Mouse (Mus musculus): ENCODE results near the gene Pick1.
"Not testable (repeated sequence)": the region's sequence is repeated elsewhere in the genome, so short reads cannot be mapped to it uniquely, and the experiment has no call there.

Pick1 gene

DNA sequence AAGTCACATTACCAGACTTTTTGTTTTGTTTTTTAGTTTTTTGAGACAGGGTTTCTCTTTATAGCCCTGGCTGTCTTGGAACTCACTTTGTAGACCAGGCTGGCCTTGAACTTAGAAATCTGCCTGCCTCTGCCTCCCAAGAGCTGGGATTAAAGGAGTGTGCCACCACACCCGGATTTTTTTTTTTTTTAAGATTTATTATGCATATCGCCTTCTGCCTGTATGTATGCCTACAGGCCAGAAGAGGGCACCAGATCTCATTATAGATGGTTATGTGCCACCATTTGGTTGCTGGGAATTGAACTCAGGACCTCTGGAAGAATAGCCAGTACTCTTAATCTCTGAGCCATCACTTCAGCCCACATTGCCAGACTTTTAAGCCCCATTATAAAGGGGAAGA is 3.2 kb upstream of the Pick1 start:
- DNase-seq (ENCODE audit: low spot score) = not testable (repeated sequence)

DNA sequence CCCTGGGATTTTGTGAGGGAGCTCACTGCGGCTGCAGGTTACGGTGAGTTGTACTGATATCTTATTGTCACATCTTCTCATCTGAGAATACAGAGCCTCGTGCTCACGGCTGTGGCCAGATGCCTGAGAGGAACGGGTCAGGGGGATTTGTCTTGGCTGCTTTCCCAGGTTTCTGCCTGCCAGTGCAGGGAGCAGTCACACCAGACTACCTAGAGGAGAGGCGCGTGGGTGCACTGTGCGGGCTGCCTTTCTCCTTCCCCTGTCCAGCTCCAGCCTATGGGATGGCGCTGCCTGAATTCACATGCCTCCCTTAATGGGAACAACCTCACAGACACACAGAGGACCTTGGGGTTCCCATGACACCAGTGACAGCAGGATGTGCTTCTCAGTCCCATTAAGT is 6.3 kb downstream of the Pick1 start:
- DNase-seq (ENCODE audit: low spot score) = no peak

DNA sequence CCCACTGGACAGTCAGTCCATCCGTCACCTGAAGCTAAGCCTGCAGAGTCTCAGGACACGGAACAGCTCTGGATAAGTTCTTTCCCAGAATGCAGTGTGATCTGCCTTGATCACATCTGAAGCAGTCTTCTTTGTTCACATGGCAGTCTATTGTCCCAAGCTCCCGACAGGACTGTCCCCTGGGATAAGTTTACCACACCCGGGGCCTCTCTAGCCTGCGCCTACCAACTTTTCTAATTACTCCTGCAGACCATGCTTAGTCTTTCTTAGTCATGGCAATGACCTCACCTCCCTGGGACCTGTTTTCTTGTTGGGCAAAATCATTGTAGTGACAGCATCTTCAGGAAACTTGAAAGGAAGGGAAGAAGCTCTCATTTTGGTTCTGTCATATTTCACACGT is 9.1 kb downstream of the Pick1 start:
- DNase-seq (ENCODE audit: low spot score) = no peak

DNA sequence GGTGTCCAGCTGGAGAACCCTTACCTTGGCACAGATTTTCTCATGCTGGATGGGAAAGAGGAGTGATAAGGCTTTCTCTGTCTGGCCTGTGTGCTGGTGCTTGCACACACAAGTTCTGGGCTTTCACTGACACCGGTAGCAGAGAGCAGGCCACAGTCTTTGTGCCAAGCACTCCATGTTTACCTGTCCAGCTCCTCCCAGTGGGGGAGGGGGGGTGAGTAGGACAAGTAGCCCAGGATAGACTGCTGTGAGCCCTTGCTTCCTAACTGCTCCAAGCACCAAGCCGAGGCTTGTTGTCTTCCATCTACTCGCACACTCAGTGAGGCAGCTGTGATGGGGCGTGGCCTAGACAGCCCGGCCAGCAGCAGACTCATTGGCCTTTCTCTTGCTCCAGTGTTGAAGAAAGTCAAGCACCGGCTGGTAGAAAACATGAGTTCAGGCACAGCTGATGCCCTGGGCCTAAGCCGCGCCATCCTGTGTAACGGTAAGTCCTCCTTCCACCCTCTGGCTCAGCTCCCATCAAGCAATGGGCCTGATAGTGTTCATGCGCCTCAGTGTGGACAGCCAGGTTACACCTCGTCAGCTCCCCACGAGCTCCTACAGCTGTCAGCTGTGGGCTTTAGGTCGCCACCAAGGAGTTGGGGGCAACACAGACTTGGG is 13.7 kb downstream of the Pick1 start:
- no peak for DNase-seq (ENCODE audit: low spot score)

DNA sequence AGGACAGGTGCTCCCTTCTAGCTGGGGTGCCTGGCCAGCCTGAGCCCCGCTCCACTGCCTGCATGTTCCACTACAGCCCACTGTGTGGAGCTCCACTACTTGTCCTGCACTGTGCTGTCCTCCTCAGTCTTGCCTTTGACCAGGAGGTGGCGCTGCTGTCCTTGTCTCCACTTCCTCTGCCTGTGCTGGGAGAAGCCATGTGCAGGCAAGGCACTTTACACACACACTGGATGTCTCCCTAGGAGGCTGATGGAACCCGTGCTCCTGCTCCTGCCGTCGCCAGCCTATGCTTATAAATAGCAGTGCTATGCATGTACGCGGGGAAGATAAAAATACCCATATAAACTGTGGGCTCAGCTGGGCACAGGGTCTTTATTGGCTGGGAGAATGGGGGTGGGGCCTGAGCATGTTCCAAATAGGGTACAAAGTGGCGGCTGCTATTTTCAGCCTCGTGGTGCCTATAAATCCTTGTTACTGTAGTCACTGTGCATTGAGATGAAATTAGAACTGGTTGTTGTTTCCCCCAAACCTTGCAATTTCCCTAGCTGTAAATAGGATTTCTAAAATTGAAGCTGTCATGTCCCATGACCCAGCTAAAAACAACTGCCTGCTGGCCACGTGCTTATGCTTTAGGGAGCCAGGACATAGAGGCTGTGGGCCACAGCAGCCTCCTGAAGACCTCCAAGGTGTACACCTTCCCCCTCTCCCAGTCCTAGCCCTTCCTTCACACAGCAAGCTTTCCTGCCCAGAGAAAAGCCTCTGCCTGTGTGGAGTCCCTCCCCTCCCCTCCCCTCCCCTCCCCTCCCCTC is 14.5 kb downstream of the Pick1 start:
- peak; percentile 81 for DNase-seq (ENCODE audit: low spot score)

DNA sequence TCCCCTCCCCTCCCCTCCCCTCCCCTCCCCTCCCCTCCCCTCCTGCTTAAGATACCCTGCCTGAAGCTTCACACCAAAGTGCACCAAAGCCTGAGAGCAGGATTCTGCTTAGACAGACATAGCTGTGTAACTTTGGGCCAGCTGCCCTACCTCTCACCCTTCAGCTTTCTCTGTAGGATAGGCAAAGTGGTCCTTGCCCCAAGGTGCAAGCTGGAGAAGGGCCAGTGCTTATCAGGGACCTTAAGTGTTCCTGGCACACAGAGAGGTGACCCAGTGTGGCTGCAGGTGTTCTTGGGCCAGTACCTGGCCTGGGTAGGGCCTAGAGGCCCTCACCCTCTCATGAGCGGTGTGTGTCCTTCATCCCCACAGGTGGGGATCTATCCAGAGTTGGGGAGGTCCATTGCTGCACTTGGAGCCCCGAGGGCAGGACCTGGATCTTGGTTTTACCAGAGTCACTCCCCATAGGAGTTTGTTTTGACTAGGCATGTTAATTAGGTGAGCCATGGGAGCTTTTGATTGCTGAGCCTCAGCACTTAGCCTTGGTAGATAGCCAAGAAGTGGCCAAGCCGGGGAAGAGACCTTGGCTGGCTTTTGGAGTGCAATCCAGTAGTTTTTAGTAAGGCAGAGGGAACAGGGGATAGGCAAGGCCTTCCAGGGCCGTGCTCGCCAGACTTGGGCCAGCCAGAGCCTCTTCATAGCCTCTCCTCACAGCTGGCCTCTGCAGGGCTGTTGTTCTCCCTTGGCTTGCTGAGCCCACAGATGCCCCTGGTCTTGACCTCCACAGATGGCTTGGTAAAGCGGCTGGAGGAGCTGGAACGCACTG is 15.3 kb downstream of the Pick1 start:
- DNase-seq (ENCODE audit: low spot score) = no peak

DNA sequence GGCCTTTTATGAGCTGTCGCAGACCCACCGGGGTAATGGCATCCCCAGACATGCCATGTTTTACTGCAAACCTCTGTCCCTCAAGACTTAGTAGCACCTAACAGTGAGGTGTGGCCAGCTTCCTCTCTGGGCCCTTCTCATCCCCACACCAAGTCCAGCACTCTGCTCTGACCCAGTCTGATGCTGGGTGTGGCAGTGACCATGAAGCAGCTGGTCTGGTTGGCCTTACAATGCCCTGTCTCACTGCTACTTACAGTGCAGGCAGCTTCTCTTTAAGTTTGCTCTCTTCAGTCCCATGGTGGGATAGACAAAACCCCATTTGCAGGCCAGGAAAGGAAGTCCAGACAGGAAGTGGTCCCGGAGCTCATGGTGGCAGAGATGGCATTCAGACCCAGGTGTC is 16.3 kb downstream of the Pick1 start:
- no peak for DNase-seq (ENCODE audit: low spot score)

DNA sequence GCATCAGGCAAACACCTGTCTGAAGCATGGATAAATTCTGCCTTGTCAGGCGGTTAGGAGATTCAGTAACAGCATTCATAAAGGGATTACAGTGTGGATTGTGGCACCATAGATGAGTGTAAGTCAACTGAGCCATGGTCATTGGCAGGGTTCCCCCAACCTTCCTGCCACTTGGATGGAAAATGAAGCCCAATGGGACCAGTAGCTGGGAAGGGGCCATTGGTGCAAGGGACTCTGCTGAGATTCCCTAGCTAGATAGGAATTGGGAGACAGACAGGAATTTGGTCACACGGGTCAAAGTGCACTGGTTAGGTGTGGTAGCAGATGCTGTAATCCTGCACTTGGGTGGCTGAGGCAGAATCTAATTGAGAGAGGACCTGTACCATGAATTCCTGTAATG is 21.3 kb downstream of the Pick1 start:
- DNase-seq (ENCODE audit: low spot score) = no peak

DNA sequence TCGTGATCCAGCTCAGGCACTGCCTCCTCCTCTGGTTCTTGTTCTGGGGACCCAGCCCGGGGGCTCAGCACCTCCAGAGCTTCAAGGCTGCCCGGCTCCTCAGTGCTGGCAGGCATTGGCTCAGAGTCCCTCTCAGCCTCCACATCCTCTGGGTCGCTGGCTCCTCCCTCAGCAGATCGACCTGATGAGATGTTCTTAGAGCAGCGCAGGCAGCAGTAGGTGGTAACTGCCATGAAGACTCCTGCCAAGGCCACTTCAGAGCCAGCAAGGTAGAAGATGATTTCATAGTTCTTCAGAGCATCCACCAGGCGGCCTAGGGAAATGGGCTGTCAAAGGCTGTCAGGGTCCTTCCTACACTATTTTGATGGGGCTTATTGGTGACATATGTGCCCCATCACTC is 22.2 kb downstream of the Pick1 start:
- no peak for DNase-seq (ENCODE audit: low spot score)

DNA sequence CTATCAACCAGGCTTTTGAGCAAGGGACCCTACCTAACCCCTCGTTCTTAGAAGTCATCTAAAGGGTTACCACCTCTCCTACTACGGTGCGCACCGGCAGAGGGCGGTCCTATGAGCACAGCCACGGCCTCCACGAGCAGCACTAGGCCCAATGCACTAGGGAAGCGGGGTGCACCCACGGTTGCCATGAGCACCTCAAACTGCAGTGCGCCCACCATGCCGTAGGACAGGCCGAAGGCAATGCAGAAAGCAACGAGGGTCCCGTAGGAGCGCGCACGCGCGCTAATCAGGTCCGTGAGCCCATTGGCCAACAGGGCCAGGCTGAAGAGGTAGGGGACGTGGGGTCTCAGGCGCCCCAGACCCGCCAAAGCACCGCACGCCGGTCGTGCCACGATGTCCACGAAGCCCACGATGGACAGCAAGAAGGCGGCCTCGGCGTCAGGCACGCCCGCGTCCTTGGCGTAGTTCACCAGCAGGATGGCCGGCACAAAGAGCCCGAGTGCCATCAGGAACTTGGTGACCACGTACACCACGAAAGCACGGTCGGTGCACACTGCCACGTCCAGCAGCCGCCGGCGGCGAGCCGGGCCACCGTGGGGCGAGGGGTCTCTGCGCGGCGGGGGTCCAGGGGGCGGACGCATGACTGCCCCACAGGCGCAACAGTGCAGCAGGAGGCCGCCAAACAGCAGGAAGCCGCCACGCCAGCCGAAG is 23.0 kb downstream of the Pick1 start:
- no peak for DNase-seq (ENCODE audit: low spot score)

DNA sequence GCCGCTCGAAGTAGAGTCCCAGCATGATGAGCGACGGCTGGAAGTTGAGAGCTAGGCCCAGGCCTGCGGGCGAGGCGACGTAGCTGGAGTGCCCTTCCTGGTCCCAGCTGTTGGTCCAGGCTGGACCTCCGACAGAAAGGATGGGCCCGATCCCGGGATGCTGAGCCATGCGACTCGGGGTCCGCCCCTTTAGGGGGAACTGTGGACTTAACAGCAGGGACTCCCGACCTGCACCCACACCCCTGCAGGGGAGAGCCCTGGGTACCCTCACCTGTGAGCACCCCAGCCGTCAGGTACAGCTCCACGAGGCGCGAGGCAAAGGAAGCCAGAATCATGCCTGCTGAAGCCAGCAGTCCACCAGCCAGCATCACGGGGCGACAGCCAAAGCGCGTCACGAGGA is 23.6 kb downstream of the Pick1 start:
- no peak for DNase-seq (ENCODE audit: low spot score)

DNA sequence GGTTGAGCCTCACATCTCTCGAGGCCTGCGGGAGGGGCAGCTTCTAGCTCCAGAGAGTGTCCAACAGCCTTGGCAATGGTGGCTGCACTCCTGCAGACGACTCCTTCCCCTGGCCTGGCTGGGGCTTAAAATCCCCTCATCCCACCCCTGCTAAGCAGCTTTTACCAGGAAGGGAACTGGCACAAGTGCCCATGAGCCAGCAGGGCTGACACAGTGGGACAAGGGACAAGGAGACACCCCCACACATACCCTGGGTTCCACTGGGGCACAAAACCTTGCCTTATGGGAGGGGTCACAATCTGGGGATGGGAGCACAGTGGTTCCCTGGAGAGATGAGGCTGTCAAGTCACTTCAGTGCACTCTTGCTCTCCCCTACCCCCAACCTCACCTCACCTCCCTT is 25.7 kb downstream of the Pick1 start, which contains the start of gene Slc16a8:
Slc16a8 (minus strand) TSS at position 101 of the 400 bp plus-strand sequence.
- DNase-seq (ENCODE audit: low spot score) = no peak

DNA sequence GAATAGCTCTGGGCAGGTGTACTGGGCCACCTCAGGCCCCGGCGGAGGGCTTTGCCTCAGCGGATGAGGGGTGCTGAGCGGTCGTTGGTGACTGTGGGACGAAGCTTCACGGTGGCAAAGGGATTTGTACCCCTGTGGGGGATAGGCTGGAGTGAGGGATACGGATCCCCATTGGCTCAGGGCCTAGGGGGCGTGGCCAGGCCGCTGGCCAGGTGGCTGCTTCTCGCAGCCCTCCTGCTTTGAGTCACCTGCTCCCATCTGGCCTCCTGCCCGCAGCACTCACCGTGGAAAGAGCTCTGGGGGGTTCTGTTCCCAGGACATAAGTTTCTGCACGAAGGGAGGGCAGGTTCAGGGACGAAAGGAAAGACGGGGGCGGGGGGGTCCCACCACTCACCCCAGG is 29.5 kb downstream of the Pick1 start:
- DNase-seq (ENCODE audit: low spot score) = no peak

DNA sequence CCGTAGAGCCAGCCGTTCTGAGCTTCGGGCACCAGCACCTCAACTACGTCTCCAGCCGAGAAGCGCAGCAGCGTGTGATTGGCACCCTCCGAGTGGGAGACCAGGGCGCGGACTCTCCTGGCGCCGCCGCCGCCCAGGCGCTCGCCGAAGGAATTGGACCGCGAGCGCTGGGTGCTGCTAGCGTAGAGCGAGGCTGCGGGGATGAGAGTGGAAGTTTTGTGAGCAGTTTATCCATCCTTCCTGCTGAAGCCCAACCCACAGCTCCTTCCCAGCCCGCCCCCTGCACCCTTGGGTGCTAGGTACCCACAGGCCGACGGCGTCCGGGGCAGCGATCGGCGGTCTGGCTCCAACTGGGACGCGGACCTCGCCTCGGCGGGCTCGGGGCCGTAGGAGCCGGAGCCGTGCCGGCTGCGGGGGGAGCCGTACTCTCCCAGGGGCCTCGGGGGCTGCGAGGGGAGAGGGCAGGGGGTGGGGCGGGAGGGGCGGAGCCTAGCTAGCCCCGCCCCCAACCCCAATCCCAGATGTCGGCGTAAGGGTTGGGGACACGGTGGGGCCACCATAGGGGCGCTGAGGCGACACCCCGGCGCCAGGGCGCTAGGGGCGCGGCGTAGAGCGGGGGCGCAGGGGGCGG is 32.2 kb downstream of the Pick1 start:
- no peak for DNase-seq (ENCODE audit: low spot score)

DNA sequence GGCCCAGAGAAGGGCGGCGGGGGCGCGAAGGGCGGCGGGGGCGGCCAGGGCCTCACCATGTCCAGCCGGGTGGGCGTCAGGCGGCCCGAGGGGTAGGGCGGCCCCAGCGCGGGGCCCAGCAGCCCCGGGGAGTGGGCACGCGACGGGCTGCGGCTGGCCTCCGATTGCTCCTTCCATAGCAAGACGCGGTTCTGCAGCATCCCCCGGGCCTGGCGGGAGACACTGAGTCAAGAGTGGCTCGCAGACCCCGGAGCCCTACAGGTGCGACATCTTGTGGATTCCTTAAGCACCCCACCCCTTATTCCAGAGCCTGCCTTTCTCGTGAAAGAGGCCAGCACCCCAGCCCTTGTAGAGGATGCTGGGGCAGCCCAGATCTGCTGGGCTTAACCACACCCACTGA is 32.8 kb downstream of the Pick1 start:
- no peak for DNase-seq (ENCODE audit: low spot score)

DNA sequence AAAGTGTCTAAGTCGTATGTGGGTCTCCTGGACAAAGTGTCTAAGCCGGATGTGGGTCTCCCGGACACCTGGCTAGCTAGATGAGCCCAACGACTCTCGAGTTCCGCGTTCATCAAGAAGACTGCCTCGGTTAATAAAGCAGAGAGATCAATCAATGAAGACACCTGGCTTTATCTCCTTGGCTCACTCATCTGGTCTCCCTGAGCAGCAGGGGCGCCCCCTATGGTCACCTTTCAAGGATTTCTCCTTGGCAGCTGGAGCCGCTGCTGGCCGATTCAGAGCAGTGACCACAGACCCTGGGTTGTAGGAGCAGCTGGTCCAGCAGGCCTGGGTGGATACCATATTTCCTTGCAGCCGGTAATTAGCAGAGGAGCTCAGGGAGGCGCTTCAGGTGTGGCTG is 33.4 kb downstream of the Pick1 start:
- DNase-seq (ENCODE audit: low spot score) = no peak

DNA sequence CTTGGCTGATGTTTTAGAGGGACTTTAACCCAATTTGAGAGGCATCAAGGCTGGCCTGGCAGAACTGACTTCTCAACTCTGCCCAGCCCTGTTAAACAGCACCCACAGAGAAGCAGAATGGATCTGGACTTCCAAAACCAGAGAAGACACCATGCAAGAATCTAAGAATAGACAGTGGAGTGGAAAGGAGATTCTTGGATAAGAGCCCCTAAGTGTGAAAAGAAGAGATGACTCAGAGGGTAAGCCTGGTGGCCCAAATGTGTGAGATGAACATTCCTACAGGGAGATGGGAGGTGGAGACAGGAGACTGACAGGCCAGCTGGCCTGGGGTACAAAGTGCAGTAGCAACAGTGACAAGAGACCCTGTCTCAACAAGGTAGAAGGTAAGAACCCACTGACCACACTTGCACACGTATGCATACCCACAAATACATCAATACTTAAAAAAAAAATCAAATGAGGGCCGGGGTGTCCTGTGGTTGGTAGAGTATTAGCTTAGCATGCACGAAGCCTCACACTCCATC is 33.9 kb downstream of the Pick1 start:
- DNase-seq (ENCODE audit: low spot score) = no peak

DNA sequence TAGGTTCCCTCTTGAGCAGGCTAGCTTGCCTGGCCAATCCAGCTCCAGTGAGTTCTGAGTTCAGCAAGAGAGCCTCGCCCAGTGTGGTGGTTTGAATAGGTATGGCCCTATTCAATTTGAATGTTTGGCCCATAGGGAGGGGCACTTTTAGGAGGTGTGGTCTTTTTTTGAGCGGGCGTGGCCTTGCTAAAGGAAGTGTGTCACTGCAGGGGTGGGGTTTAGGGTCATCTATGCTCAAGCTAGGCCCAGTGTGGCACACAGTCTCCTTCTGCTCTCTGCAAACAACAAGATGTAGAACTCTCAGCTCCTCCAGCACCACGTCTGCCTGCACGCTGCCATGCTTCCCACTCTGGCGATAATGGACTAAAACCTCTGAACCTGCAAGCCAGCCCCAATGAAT is 34.8 kb downstream of the Pick1 start:
- no peak for DNase-seq (ENCODE audit: low spot score)

DNA sequence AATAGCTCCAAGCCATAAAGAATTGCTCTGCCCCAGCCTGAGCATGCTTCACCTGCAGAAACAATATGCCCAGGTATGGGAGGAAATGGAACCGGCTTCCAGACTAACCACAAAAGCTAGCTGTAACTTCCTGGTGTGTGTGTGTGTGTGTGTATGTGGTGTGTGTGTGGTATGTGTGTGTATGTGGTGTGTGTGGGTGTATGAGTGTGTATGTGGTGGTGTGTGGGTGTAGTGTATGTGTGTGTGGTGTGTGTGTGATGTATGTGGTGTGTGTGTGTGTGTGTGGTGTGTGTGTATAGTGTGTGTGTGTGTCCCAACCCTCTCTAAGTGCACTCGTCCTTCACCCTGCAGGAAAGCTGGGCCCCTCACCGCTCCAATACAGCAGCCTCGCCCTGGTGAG is 36.4 kb downstream of the Pick1 start:
- no peak for DNase-seq (ENCODE audit: low spot score)

DNA sequence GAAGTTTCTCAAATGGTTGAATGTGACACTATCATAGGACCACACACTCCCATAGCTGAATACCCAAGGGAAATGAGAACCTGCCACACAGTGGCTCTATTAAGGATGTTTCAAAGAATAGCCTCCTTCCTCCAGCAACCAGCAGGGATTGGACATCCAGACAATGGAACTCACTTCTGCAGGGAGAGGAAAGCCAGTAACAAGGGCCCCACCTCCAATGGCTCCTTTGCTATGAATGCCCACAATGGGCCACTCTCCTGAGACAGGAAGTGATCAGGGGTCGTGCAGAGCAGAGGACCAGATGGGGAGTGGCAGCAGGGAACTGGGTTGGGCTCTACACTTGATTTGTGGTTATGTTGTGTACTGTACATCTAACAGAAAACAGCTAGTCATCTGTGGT is 39.5 kb downstream of the Pick1 start:
- no peak for DNase-seq (ENCODE audit: low spot score)

DNA sequence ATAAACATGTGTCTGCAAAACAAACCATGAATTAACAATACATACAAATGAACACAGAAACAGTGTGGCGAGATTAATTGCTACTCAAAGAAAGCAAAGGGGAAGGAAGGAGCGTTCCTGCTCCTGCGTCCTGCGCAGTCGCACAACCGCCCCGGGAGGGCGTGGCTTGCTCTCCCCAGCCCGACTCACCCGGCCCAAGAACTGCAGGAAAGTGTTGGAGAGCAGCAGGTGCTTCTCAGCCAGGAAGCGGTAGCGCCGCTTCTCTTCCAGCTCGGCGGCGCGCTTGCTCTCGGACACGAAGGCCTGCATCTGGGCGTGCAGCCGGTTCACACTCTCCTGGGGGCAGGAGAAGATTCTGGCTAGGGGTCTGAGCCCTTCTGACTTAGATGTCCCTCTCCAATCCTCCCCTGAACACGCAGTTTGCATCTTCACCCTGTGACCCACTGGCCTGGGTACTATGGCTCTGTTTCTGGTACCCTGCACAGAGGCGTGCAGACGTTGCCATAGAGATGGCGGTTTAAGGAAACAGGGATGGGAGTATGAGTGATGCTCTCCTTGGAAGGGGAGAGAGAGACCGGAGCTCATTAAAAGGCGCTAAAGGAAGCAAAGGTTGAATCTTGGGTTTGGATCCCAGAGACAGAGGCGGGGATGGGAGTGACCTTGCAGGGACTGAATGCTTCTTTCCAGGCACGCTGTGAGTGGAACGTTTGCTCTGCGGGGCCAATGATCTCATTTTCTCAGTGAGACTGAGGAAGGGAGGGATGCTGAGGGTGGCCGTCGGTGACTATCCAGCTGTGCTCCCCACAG is 41.5 kb downstream of the Pick1 start:
- DNase-seq (ENCODE audit: low spot score) = peak; percentile 56
